Mouse (Mus musculus): ENCODE data around the gene Fndc4. TPM values are rescaled to one million over a fixed set of nuclear protein-coding genes. Genes with fewer than 3 reads are reported as not detected.

Gene Fndc4
- total and polyA plus RNA-seq, 3 experiments, result 0.32 TPM; not detected in 2

GRCm38 (mm10) chr5:31254452-31254851 is 41.4 kb downstream of the Fndc4 start:
- no peak overlapping the region for H3K4me3 ChIP-seq (ENCODE audit: control insufficient read depth in 1 of 2, insufficient read depth in 1 of 2, low read depth in 2 of 2, low read length in 2 of 2)

GRCm38 (mm10) chr5:31253806-31254205 is 42.1 kb downstream of the Fndc4 start:
- no peaks in the 10 kb centered on the region for H3K27me3 ChIP-seq (ENCODE audit: control insufficient read depth in 1 of 2, insufficient read depth in 2 of 2, low read length in 2 of 2)
- no peaks in the 10 kb centered on the region for H3K9me3 ChIP-seq (replicated peaks; ENCODE audit: insufficient read depth, low read length)
- H3K79me2 ChIP-seq (ENCODE audit: control insufficient read depth, insufficient read depth, low read length, poor library complexity), result no peaks in the 10 kb centered on the region
- no peak overlapping the region for H3K9ac ChIP-seq (ENCODE audit: control insufficient read depth, low read depth, low read length, poor library complexity, severe bottlenecking)
- H3K4me1 ChIP-seq (ENCODE audit: control insufficient read depth in 1 of 2, insufficient read depth in 2 of 2, low read length in 2 of 2), result no peaks in the 10 kb centered on the region
- TF ChIP-seq SIN3A (IDR thresholded peaks at IDR 0.05; ENCODE audit: low read length) (no peak), KAT2A (conservative IDR thresholded peaks at IDR 0.05; ENCODE audit: low read depth, low read length) (no peak), RAD21 (IDR thresholded peaks at IDR 0.05; ENCODE audit: low read depth, low read length) (no peak), CHD2 (IDR thresholded peaks at IDR 0.05; ENCODE audit: low read length) (no peak)
- H3K4me3 ChIP-seq (ENCODE audit: control insufficient read depth in 1 of 2, insufficient read depth in 1 of 2, low read depth in 2 of 2, low read length in 2 of 2), result no peak overlapping the region
- no peak for DNase-seq (ENCODE audit: low read depth, low spot score)
- H3K27ac ChIP-seq (ENCODE audit: control insufficient read depth, low read depth, low read length), result no peak overlapping the region
- peaks cover 0 to 6% of the 10 kb centered on the region in 2 experiments; a peak in 2 of 4 replicates for H3K36me3 ChIP-seq (ENCODE audit: control insufficient read depth in 1 of 2, insufficient read depth in 2 of 2, low read length in 2 of 2)

More at GRCm38 (mm10) chr5:31254452-31254851, 41.4 kb downstream of the Fndc4 start:
- no peaks in the 10 kb centered on the region; a peak in 1 of 4 replicates for H3K36me3 ChIP-seq (ENCODE audit: control insufficient read depth in 1 of 2, insufficient read depth in 2 of 2, low read length in 2 of 2)
- H3K79me2 ChIP-seq (ENCODE audit: control insufficient read depth, insufficient read depth, low read length, poor library complexity), result no peaks in the 10 kb centered on the region
- H3K4me1 ChIP-seq (ENCODE audit: control insufficient read depth in 1 of 2, insufficient read depth in 2 of 2, low read length in 2 of 2), result no peaks in the 10 kb centered on the region
- H3K9ac ChIP-seq (ENCODE audit: control insufficient read depth, low read depth, low read length, poor library complexity, severe bottlenecking), result no peak overlapping the region
- no peak overlapping the region for H3K27ac ChIP-seq (ENCODE audit: control insufficient read depth, low read depth, low read length)
- no peaks in the 10 kb centered on the region for H3K9me3 ChIP-seq (replicated peaks; ENCODE audit: insufficient read depth, low read length)
- TF ChIP-seq HCFC1 (IDR thresholded peaks at IDR 0.05; ENCODE audit: low read depth, low read length), result no peak
- no peak for TF ChIP-seq MEF2A (IDR thresholded peaks at IDR 0.05; ENCODE audit: extremely low read depth, insufficient replicate concordance, low read depth, low read length, poor library complexity, severe bottlenecking)
- TF ChIP-seq ZKSCAN1 (IDR thresholded peaks at IDR 0.05; ENCODE audit: low read depth, low read length), result no peak
- no peak for TF ChIP-seq UBTF (IDR thresholded peaks at IDR 0.05; ENCODE audit: borderline replicate concordance, insufficient read depth, low read depth, low read length)
- no peak for TF ChIP-seq MXI1 (IDR thresholded peaks at IDR 0.05; ENCODE audit: low read depth, low read length)
- TF ChIP-seq RCOR1 (IDR thresholded peaks at IDR 0.05; ENCODE audit: low read depth, low read length), result no peak
- no peak for TF ChIP-seq MAFK (IDR thresholded peaks at IDR 0.05; ENCODE audit: borderline replicate concordance, low read depth, low read length)
- no peak for TF ChIP-seq NRF1 (IDR thresholded peaks at IDR 0.05; ENCODE audit: insufficient read depth, low read depth, low read length, poor library complexity, severe bottlenecking)
- TF ChIP-seq MYC (IDR thresholded peaks at IDR 0.05; ENCODE audit: low read depth, low read length), result no peak
- no peak for TF ChIP-seq TBP (IDR thresholded peaks at IDR 0.05; ENCODE audit: low read depth, low read length)
- no peak for TF ChIP-seq SIN3A (IDR thresholded peaks at IDR 0.05; ENCODE audit: low read length)
- no peak for TF ChIP-seq MAX (IDR thresholded peaks at IDR 0.05; ENCODE audit: low read length)
- TF ChIP-seq USF1 (IDR thresholded peaks at IDR 0.05; ENCODE audit: low read depth, low read length), result no peak
- no peak for TF ChIP-seq NELFE (IDR thresholded peaks at IDR 0.05; ENCODE audit: low read depth, low read length)
- TF ChIP-seq CTCF (IDR thresholded peaks at IDR 0.05 in 2 of 3, conservative IDR thresholded peaks at IDR 0.05 in 1 of 3; ENCODE audit: control insufficient read depth in 1 of 3, insufficient read depth in 1 of 3, low read depth in 2 of 3, low read length in 3 of 3, poor library complexity in 1 of 3, severe bottlenecking in 1 of 3), result no peak
- H3K27me3 ChIP-seq (ENCODE audit: control insufficient read depth in 1 of 2, insufficient read depth in 2 of 2, low read length in 2 of 2), result no peaks in the 10 kb centered on the region
- no peak for DNase-seq (ENCODE audit: low read depth, low spot score)
